Mouse (Mus musculus): ENCODE results near the gene Sash1. TPM values are rescaled to one million over a fixed set of nuclear protein-coding genes. Genes with fewer than 3 reads are reported as not detected.

Gene Sash1
- polyA plus RNA-seq, 1 experiment, result 1.9 TPM

- Histone ChIP-seq H3K36me3 (ENCODE audit: control insufficient read depth, insufficient read depth) (no peaks in the 10 kb centered on the region), H3ac (ENCODE audit: control insufficient read depth, insufficient read length, low read depth) (no peak overlapping the region), H3K79me3 (ENCODE audit: low read depth) (no peaks in the 10 kb centered on the region), H3K27me3 (ENCODE audit: control insufficient read depth, insufficient read depth, insufficient read length) (no peaks in the 10 kb centered on the region), H3K79me2 (ENCODE audit: control insufficient read depth, insufficient read depth) (no peaks in the 10 kb centered on the region), H3K4me3 (ENCODE audit: insufficient read depth, poor library complexity, severe bottlenecking) (no peak overlapping the region)
- TF ChIP-seq MAX (IDR thresholded peaks at IDR 0.05), result no peak
- TF ChIP-seq CEBPB (IDR thresholded peaks at IDR 0.05; ENCODE audit: low read depth), result no peak
- TF ChIP-seq USF1 (IDR thresholded peaks at IDR 0.05; ENCODE audit: low read depth), result no peak
- TF ChIP-seq FOSL1 (IDR thresholded peaks at IDR 0.05; ENCODE audit: insufficient read depth, low read length, poor library complexity, severe bottlenecking), result no peak
- TF ChIP-seq CTCF (IDR thresholded peaks at IDR 0.05; ENCODE audit: control insufficient read depth, insufficient read depth, insufficient read length), result no peak
- TF ChIP-seq MYOD1 (IDR thresholded peaks at IDR 0.05; ENCODE audit: control insufficient read depth, insufficient read length, low read depth), result no peak
- TF ChIP-seq MYOG (IDR thresholded peaks at IDR 0.05; ENCODE audit: control insufficient read depth, extremely low read depth, insufficient read length), result no peak
These were observed 7.0 kb downstream of the Sash1 start for GRCm38 (mm10) chr10:8878824-8879223.

GRCm38 (mm10) chr10:8878381-8878780 lies 7.5 kb downstream of the Sash1 start:
- Histone ChIP-seq H3K79me2 (ENCODE audit: control insufficient read depth, insufficient read depth) (no peaks in the 10 kb centered on the region), H3K27me3 (ENCODE audit: control insufficient read depth, insufficient read depth, insufficient read length) (no peaks in the 10 kb centered on the region), H3K4me3 (ENCODE audit: insufficient read depth, poor library complexity, severe bottlenecking) (no peak overlapping the region), H3ac (ENCODE audit: control insufficient read depth, insufficient read length, low read depth) (no peak overlapping the region), H3K79me3 (ENCODE audit: low read depth) (no peaks in the 10 kb centered on the region), H3K36me3 (ENCODE audit: control insufficient read depth, insufficient read depth) (no peaks in the 10 kb centered on the region)
- TF ChIP-seq MYOG (IDR thresholded peaks at IDR 0.05; ENCODE audit: control insufficient read depth, extremely low read depth, insufficient read length) (no peak), MYOD1 (IDR thresholded peaks at IDR 0.05; ENCODE audit: control insufficient read depth, insufficient read length, low read depth) (no peak), FOSL1 (IDR thresholded peaks at IDR 0.05; ENCODE audit: insufficient read depth, low read length, poor library complexity, severe bottlenecking) (no peak), MAX (IDR thresholded peaks at IDR 0.05) (no peak), CTCF (IDR thresholded peaks at IDR 0.05; ENCODE audit: control insufficient read depth, insufficient read depth, insufficient read length) (no peak), USF1 (IDR thresholded peaks at IDR 0.05; ENCODE audit: low read depth) (no peak), CEBPB (IDR thresholded peaks at IDR 0.05; ENCODE audit: low read depth) (no peak)

GRCm38 (mm10) chr10:8873631-8874370 lies 12.1 kb downstream of the Sash1 start:
- no peak overlapping the region for H3ac ChIP-seq (ENCODE audit: control insufficient read depth, insufficient read length, low read depth)
- H3K79me2 ChIP-seq (ENCODE audit: control insufficient read depth, insufficient read depth), result no peaks in the 10 kb centered on the region
- H3K27me3 ChIP-seq (ENCODE audit: control insufficient read depth, insufficient read depth, insufficient read length), result no peaks in the 10 kb centered on the region
- TF ChIP-seq FOSL1 (IDR thresholded peaks at IDR 0.05; ENCODE audit: insufficient read depth, low read length, poor library complexity, severe bottlenecking) (no peak), MYOD1 (IDR thresholded peaks at IDR 0.05; ENCODE audit: control insufficient read depth, insufficient read length, low read depth) (no peak), CEBPB (IDR thresholded peaks at IDR 0.05; ENCODE audit: low read depth) (no peak), MYOG (IDR thresholded peaks at IDR 0.05; ENCODE audit: control insufficient read depth, extremely low read depth, insufficient read length) (no peak), CTCF (IDR thresholded peaks at IDR 0.05; ENCODE audit: control insufficient read depth, insufficient read depth, insufficient read length) (no peak), MAX (IDR thresholded peaks at IDR 0.05) (no peak), USF1 (IDR thresholded peaks at IDR 0.05; ENCODE audit: low read depth) (no peak)
- H3K36me3 ChIP-seq (ENCODE audit: control insufficient read depth, insufficient read depth), result no peaks in the 10 kb centered on the region
- H3K4me3 ChIP-seq (ENCODE audit: insufficient read depth, poor library complexity, severe bottlenecking), result no peak overlapping the region
- no peaks in the 10 kb centered on the region for H3K79me3 ChIP-seq (ENCODE audit: low read depth)

DNA sequence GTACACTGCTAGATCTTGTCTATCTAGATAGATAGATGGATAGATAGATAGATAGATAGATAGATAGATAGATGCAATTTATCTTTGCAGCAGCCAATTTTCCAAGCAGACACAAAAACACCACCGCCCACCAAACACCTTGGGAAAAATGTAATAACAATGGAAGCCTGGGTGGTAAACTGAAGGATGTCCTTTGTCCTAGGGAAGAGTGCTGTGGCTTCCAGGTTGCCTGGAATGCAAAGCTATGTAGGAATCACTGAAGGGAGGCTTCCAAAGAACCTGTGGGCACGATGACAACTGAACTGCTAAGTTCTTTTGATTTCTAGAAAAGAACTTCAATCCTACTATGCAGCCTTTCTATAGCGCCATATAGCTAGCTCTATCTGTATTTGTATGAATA lies 13.1 kb downstream of the Sash1 start:
- no peaks in the 10 kb centered on the region for H3K36me3 ChIP-seq (ENCODE audit: control insufficient read depth, insufficient read depth)
- no peaks in the 10 kb centered on the region for H3K79me3 ChIP-seq (ENCODE audit: low read depth)
- no peak overlapping the region for H3K4me3 ChIP-seq (ENCODE audit: insufficient read depth, poor library complexity, severe bottlenecking)
- no peaks in the 10 kb centered on the region for H3K79me2 ChIP-seq (ENCODE audit: control insufficient read depth, insufficient read depth)
- H3ac ChIP-seq (ENCODE audit: control insufficient read depth, insufficient read length, low read depth), result no peak overlapping the region
- no peak for TF ChIP-seq CTCF (IDR thresholded peaks at IDR 0.05; ENCODE audit: control insufficient read depth, insufficient read depth, insufficient read length)
- TF ChIP-seq MYOG (IDR thresholded peaks at IDR 0.05; ENCODE audit: control insufficient read depth, extremely low read depth, insufficient read length), result no peak
- TF ChIP-seq USF1 (IDR thresholded peaks at IDR 0.05; ENCODE audit: low read depth), result no peak
- no peak for TF ChIP-seq MYOD1 (IDR thresholded peaks at IDR 0.05; ENCODE audit: control insufficient read depth, insufficient read length, low read depth)
- TF ChIP-seq CEBPB (IDR thresholded peaks at IDR 0.05; ENCODE audit: low read depth), result no peak
- TF ChIP-seq MAX (IDR thresholded peaks at IDR 0.05), result no peak
- H3K27me3 ChIP-seq (ENCODE audit: control insufficient read depth, insufficient read depth, insufficient read length), result no peaks in the 10 kb centered on the region

DNA sequence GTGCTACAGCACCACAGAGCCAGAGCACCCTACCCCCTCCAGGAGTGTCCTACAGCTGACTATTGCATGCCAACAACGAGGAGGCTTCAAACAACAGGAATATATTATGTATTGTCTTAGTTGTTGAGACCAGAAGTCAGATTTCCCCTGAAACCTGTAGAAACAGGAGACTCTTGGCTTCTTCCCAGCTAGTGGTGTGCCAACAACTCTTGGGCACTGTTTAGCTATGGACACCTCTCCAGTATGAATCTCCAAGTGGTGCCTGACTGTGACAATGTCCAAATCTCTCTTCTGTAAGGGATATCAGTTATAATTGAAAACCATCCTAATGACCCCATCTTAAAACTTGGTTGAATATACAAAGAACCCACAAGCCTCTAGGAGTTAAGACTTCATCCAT lies 13.9 kb downstream of the Sash1 start:
- Histone ChIP-seq H3K79me3 (ENCODE audit: low read depth) (no peaks in the 10 kb centered on the region), H3K27me3 (ENCODE audit: control insufficient read depth, insufficient read depth, insufficient read length) (no peaks in the 10 kb centered on the region), H3K4me3 (ENCODE audit: insufficient read depth, poor library complexity, severe bottlenecking) (no peak overlapping the region), H3ac (ENCODE audit: control insufficient read depth, insufficient read length, low read depth) (no peak overlapping the region), H3K36me3 (ENCODE audit: control insufficient read depth, insufficient read depth) (no peaks in the 10 kb centered on the region), H3K79me2 (ENCODE audit: control insufficient read depth, insufficient read depth) (no peaks in the 10 kb centered on the region)
- TF ChIP-seq MYOD1 (IDR thresholded peaks at IDR 0.05; ENCODE audit: control insufficient read depth, insufficient read length, low read depth) (no peak), MYOG (IDR thresholded peaks at IDR 0.05; ENCODE audit: control insufficient read depth, extremely low read depth, insufficient read length) (no peak), USF1 (IDR thresholded peaks at IDR 0.05; ENCODE audit: low read depth) (no peak), FOSL1 (IDR thresholded peaks at IDR 0.05; ENCODE audit: insufficient read depth, low read length, poor library complexity, severe bottlenecking) (no peak), CEBPB (IDR thresholded peaks at IDR 0.05; ENCODE audit: low read depth) (no peak), CTCF (IDR thresholded peaks at IDR 0.05; ENCODE audit: control insufficient read depth, insufficient read depth, insufficient read length) (no peak), MAX (IDR thresholded peaks at IDR 0.05) (no peak)

Data from C2C12 (cell line).